Mouse (Mus musculus) hindbrain, embryonic 12.5 days (tissue): ENCODE measurements at regions not wholly inside any gene's neighbourhood (a gene's known extent, or its start where the extent isn't known, plus 50 kb on each side); places are given as distances from the start of the nearest gene placed in this dataset.
"Not testable (repeated sequence)": the region's sequence is repeated elsewhere in the genome, so short reads cannot be mapped to it uniquely, and the experiment has no call there.

ENCODE experiments used
- ATAC-seq: fragments of 200-750 bp; cut with Nextera tagmentation; 2 replicates; pipeline ENCODE4 v1.8.0; 2017; ENCODE audit warnings: moderate TSS enrichment; ENCODE audit not compliant: low FRiP score
- H3K27ac ChIP-seq: fragments of 300-500 bp; sonication (generic); 2 replicates; pipeline ENCODE4 v1.5.1; 2016; ENCODE audit warnings: mild to moderate bottlenecking
- H3K27me3 ChIP-seq: fragments of 300-500 bp; sonication (generic); 2 replicates; pipeline ENCODE4 v1.6.1; 2016; ENCODE audit warnings: mild to moderate bottlenecking
- H3K36me3 ChIP-seq: fragments of 300-500 bp; sonication (generic); 2 replicates; pipeline ENCODE4 v1.6.1; 2016; ENCODE audit warnings: mild to moderate bottlenecking
- H3K4me1 ChIP-seq: fragments of 300-500 bp; sonication (generic); 2 replicates; pipeline ENCODE4 v1.6.1; 2016
- H3K4me2 ChIP-seq: fragments of 300-500 bp; sonication (generic); replicated peaks from 2 replicates; pipeline ENCODE4 v1.6.1; 2016; ENCODE audit warnings: mild to moderate bottlenecking
- H3K4me3 ChIP-seq: fragments of 300-500 bp; sonication (generic); 2 replicates; pipeline ENCODE4 v1.5.1; 2016; ENCODE audit warnings: mild to moderate bottlenecking
- H3K9ac ChIP-seq: fragments of 300-500 bp; sonication (generic); 2 replicates; pipeline ENCODE4 v1.6.1; 2016; ENCODE audit warnings: mild to moderate bottlenecking, moderate library complexity
- H3K9me3 ChIP-seq: fragments of 300-500 bp; sonication (generic); replicated peaks from 2 replicates; pipeline ENCODE4 v1.6.1; 2016; ENCODE audit warnings: mild to moderate bottlenecking
- WGBS: fragments of 180-500 bp; shearing (Covaris S2); methylation state at CpG from one replicate; pipeline ENCODE4 v1.1.7; 2016; 5-methylcytosine and 5-hydroxymethylcytosine counted together

- no peak for ATAC-seq
- Histone ChIP-seq H3K9me3 (no peaks in the 10 kb centered on the region), H3K27me3 (no peaks in the 10 kb centered on the region), H3K4me3 (no peak overlapping the region), H3K4me2 (no peak overlapping the region), H3K9ac (no peak overlapping the region), H3K4me1 (no peaks in the 10 kb centered on the region), H3K36me3 (no peaks in the 10 kb centered on the region), H3K27ac (no peak overlapping the region)
Observed at GRCm38 (mm10) chr12:92915776-92916175, 1066.8 kb upstream of the Sel1l start.

DNA sequence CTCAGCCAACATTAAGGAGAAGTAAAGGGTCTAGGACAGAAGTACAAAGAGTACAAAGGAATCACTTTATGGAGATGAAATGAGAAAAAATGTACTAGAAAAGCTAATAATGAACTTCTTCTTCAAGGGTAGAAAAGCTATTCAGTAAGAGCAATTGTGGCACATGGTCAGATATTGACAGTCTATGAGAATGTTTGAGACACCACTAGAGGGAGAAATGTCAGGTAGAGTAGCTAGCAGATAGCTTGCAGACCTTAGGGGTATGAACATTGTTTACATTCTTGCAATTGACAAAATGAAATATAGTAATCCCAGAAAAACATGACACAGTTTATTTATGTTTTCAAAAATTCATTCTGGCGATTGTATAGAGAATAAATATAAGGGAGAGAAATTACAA is 1066.2 kb upstream of the Sel1l start:
- Histone ChIP-seq H3K9ac (no peak overlapping the region), H3K27ac (no peak overlapping the region), H3K4me1 (no peaks in the 10 kb centered on the region), H3K9me3 (no peaks in the 10 kb centered on the region), H3K27me3 (no peaks in the 10 kb centered on the region), H3K4me2 (no peak overlapping the region), H3K36me3 (no peaks in the 10 kb centered on the region), H3K4me3 (no peak overlapping the region)
- ATAC-seq = no peak
- 75% methylated on average over 1 of the region's 1 CpGs for WGBS

DNA sequence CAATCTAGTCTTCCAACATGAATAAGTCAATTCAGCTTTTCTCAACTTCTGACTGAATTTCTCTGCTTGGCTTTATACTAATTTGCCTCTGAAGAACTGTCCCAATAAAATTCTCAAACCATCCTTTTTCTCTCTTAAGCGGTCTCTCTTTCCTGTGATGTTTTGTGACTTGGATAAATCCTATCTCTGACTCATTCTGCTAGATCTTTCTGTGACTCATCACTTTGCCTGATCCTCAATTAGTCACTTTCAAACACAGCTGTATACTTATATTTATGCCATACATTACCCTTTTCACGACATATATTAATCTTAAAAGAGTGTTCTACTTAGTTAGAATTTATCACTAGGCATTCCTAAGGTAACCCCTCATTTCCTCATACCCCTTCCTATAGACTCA is 1055.4 kb upstream of the Sel1l start:
- H3K4me2 ChIP-seq = no peak overlapping the region
- no peak overlapping the region for H3K4me3 ChIP-seq
- whole genome bisulfite sequencing = 91% methylated on average over 2 of the region's 2 CpGs
- H3K27me3 ChIP-seq = no peaks in the 10 kb centered on the region
- no peak overlapping the region for H3K27ac ChIP-seq
- H3K9me3 ChIP-seq = no peaks in the 10 kb centered on the region
- no peak overlapping the region for H3K9ac ChIP-seq
- ATAC-seq = no peak
- no peaks in the 10 kb centered on the region for H3K4me1 ChIP-seq
- no peaks in the 10 kb centered on the region for H3K36me3 ChIP-seq

- WGBS = 89% methylated on average over 7 of the region's 9 CpGs
- no peak for ATAC-seq
Observed at GRCm38 (mm10) chr12:92892315-92892714, 1043.4 kb upstream of the Sel1l start.

DNA sequence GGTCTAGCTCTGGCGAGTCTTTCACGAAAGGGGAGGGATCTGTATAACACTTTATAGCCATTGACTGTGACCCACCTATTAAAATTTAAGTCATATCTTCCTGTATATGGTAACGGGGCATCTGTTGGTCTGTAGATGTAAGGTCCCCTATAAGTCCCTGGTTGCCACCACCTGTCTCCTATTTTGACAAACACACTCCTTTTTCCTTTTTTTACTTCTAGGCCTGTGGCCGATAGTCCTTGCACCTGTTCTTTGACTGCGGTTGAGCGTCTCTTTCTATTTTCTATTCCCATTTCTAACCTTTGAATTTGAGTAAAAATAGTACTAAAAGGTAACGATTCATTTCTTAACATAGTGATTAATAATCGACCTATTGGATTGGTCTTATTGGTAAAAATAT is 1042.7 kb upstream of the Sel1l start:
- H3K9me3 ChIP-seq, ATAC-seq, H3K36me3 ChIP-seq, H3K4me1 ChIP-seq, H3K4me3 ChIP-seq, H3K9ac ChIP-seq, H3K27me3 ChIP-seq, H3K27ac ChIP-seq, H3K4me2 ChIP-seq: not testable (repeated sequence)
- no CpG with 5 or more reads among the region's 8 CpGs for WGBS

More at GRCm38 (mm10) chr12:92892315-92892714, 1043.4 kb upstream of the Sel1l start:
- H3K27me3 ChIP-seq = no peaks in the 10 kb centered on the region
- H3K36me3 ChIP-seq = no peaks in the 10 kb centered on the region
- no peak overlapping the region for H3K4me2 ChIP-seq
- no peak overlapping the region for H3K27ac ChIP-seq
- H3K9me3 ChIP-seq = peaks cover 4% of the 10 kb centered on the region; the same call in 1 of the 2 replicates
- H3K4me3 ChIP-seq = no peak overlapping the region
- H3K9ac ChIP-seq = no peak overlapping the region
- no peaks in the 10 kb centered on the region for H3K4me1 ChIP-seq

DNA sequence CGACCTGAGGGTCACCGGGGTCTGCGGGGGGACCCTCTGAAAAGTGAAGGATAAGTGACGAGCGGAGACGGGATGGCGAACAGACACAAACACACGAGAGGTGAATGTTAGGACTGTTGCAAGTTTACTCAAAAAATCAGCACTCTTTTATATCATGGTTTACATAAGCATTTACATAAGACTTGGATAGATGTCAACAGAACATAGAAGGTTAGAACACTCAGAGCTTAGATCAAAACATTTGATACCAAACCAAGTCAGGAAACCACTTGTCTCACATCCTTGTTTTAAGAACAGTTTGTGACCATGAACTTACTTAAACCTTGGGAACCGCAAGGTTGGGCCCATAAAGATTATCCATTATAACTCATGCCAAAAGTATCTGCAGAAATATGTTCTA is 1042.2 kb upstream of the Sel1l start:
- not testable (repeated sequence) for ATAC-seq, H3K9me3 ChIP-seq, H3K27ac ChIP-seq, H3K27me3 ChIP-seq, H3K4me3 ChIP-seq, H3K9ac ChIP-seq, H3K4me2 ChIP-seq, H3K4me1 ChIP-seq, H3K36me3 ChIP-seq
- WGBS = 94% methylated on average over 7 of the region's 9 CpGs

GRCm38 (mm10) chr12:92887747-92888146 is 1038.8 kb upstream of the Sel1l start:
- WGBS = 85% methylated on average over 3 of the region's 3 CpGs

GRCm38 (mm10) chr12:92886394-92887075 is 1037.6 kb upstream of the Sel1l start:
- 94% methylated on average over 20 of the region's 20 CpGs for WGBS
- not testable (repeated sequence) for H3K4me1 ChIP-seq, H3K36me3 ChIP-seq, ATAC-seq, H3K4me2 ChIP-seq, H3K9ac ChIP-seq, H3K4me3 ChIP-seq, H3K27ac ChIP-seq, H3K27me3 ChIP-seq, H3K9me3 ChIP-seq

More at GRCm38 (mm10) chr12:92887747-92888146, 1038.8 kb upstream of the Sel1l start:
- no peaks in the 10 kb centered on the region for H3K27me3 ChIP-seq
- no peak overlapping the region for H3K27ac ChIP-seq
- H3K4me1 ChIP-seq = no peaks in the 10 kb centered on the region
- H3K9me3 ChIP-seq = peaks cover 7% of the 10 kb centered on the region; the same call in 1 of the 2 replicates
- ATAC-seq = no peak
- no peak overlapping the region for H3K9ac ChIP-seq
- no peaks in the 10 kb centered on the region for H3K36me3 ChIP-seq
- no peak overlapping the region for H3K4me2 ChIP-seq
- H3K4me3 ChIP-seq = no peak overlapping the region

GRCm38 (mm10) chr12:92884014-92884413 is 1035.1 kb upstream of the Sel1l start:
- H3K4me1 ChIP-seq, H3K27ac ChIP-seq, H3K4me2 ChIP-seq, H3K36me3 ChIP-seq, H3K9me3 ChIP-seq, H3K9ac ChIP-seq, ATAC-seq, H3K4me3 ChIP-seq, H3K27me3 ChIP-seq: not testable (repeated sequence)
- 92% methylated on average over 2 of the region's 2 CpGs for WGBS

- H3K4me2 ChIP-seq, H3K4me3 ChIP-seq, H3K9ac ChIP-seq, H3K27ac ChIP-seq, H3K27me3 ChIP-seq, ATAC-seq, H3K9me3 ChIP-seq, H3K36me3 ChIP-seq, H3K4me1 ChIP-seq: not testable (repeated sequence)
- WGBS = no CpG with 5 or more reads among the region's 8 CpGs
Observed at GRCm38 (mm10) chr12:92883091-92883490, 1034.1 kb upstream of the Sel1l start.

- H3K4me3 ChIP-seq, H3K9ac ChIP-seq, ATAC-seq, H3K36me3 ChIP-seq, H3K4me2 ChIP-seq, H3K4me1 ChIP-seq, H3K27me3 ChIP-seq, H3K9me3 ChIP-seq, H3K27ac ChIP-seq: not testable (repeated sequence)
- 96% methylated on average over 9 of the region's 11 CpGs for WGBS
Observed at GRCm38 (mm10) chr12:92882540-92882939, 1033.6 kb upstream of the Sel1l start.

- Histone ChIP-seq H3K4me2 (no peak overlapping the region), H3K9ac (no peak overlapping the region), H3K27me3 (no peaks in the 10 kb centered on the region), H3K27ac (no peak overlapping the region), H3K36me3 (no peaks in the 10 kb centered on the region), H3K9me3 (no peaks in the 10 kb centered on the region), H3K4me1 (no peaks in the 10 kb centered on the region), H3K4me3 (no peak overlapping the region)
- no peak for ATAC-seq
- 86% methylated on average over 3 of the region's 3 CpGs for WGBS
Observed at GRCm38 (mm10) chr12:92873602-92874001, 1024.6 kb upstream of the Sel1l start.

GRCm38 (mm10) chr12:92869336-92869735 is 1020.4 kb upstream of the Sel1l start:
- Histone ChIP-seq H3K27ac (no peak overlapping the region), H3K4me1 (no peaks in the 10 kb centered on the region), H3K4me3 (no peak overlapping the region), H3K9me3 (no peaks in the 10 kb centered on the region), H3K9ac (no peak overlapping the region), H3K27me3 (no peaks in the 10 kb centered on the region), H3K36me3 (no peaks in the 10 kb centered on the region), H3K4me2 (no peak overlapping the region)
- ATAC-seq = no peak
- 70% methylated on average over 3 of the region's 3 CpGs for WGBS
